Mouse (Mus musculus) erythroblast, adult 5-6 weeks (primary cell): ENCODE measurements around the gene Ppp5c. TPM values are rescaled to one million over a fixed set of nuclear protein-coding genes. Genes with fewer than 3 reads are reported as not detected.
"Not testable (repeated sequence)": the region's sequence is repeated elsewhere in the genome, so short reads cannot be mapped to it uniquely, and the experiment has no call there.

ENCODE experiments used
- ATAC-seq: replicated peaks from 2 replicates; pipeline ENCODE4 v1.8.0; 2016; ENCODE audit warnings: moderate number of reproducible peaks, mild to moderate bottlenecking, moderate TSS enrichment, inconsistent platforms; ENCODE audit not compliant: poor library complexity, low FRiP score, severe bottlenecking
- total RNA-seq, 2 experiments: library from RNA; stranded (forward) in 1 of 2; stranded (reverse) in 1 of 2; fragments of 150-400 nt in 1 of 2; fragments of 200-764, 138-1000 nt in 1 of 2; gene quantifications; 2 replicates each; pipeline versions ENCODE4 v1.2.3 to v1.2.4; 2015 to 2017; ENCODE audit warnings: low replicate concordance in 2 of 2

Ppp5c gene
- 14.0 and 21.3 TPM in 2 replicates for total RNA-seq (2015; ENCODE audit: low replicate concordance)
- 10.6 and 18.9 TPM in 2 replicates for total RNA-seq (2017; ENCODE audit: low replicate concordance)

GRCm38 (mm10) chr7:17027588-17028343, at the start of gene Ppp5c:
Gene Ppp5c (minus strand): TSS chr7:17027924.
- ATAC-seq, result peak; percentile 67

GRCm38 (mm10) chr7:17076542-17076941, 48.8 kb upstream of the Ppp5c start:
- ATAC-seq, result no peak

GRCm38 (mm10) chr7:17073904-17074615, 46.3 kb upstream of the Ppp5c start, which contains the start of gene Psg16:
Gene Psg16 (plus strand): TSS chr7:17074040.
- peak; percentile 94 for ATAC-seq

- 0 out of 2 replicates have a peak, but pooled peaks have one; percentile 31 for ATAC-seq
Observed at GRCm38 (mm10) chr7:17073513-17073903, 45.8 kb upstream of the Ppp5c start.

- not testable (repeated sequence) for ATAC-seq
Observed at GRCm38 (mm10) chr7:17067651-17068050, 39.9 kb upstream of the Ppp5c start.

GRCm38 (mm10) chr7:17067000-17067399, 39.3 kb upstream of the Ppp5c start:
- no peak for ATAC-seq

- peak; percentile 69 for ATAC-seq
Observed at GRCm38 (mm10) chr7:17066412-17066811, 38.7 kb upstream of the Ppp5c start.

GRCm38 (mm10) chr7:17065620-17066019, 37.9 kb upstream of the Ppp5c start:
- ATAC-seq, result no peak

GRCm38 (mm10) chr7:17062845-17063244, 35.1 kb upstream of the Ppp5c start:
- no peak for ATAC-seq

- ATAC-seq, result no peak
Observed at GRCm38 (mm10) chr7:17062389-17062788, 34.7 kb upstream of the Ppp5c start, which contains the start of gene Hif3a. Gene Hif3a (minus strand): TSS chr7:17062427.

- no peak for ATAC-seq
Observed at GRCm38 (mm10) chr7:17060782-17061605, 33.3 kb upstream of the Ppp5c start.

- peak; percentile 71 for ATAC-seq
Observed at GRCm38 (mm10) chr7:17060031-17060781, 32.5 kb upstream of the Ppp5c start.

GRCm38 (mm10) chr7:17059463-17059844, 31.7 kb upstream of the Ppp5c start:
- no peak for ATAC-seq

- ATAC-seq, result no peak
Observed at GRCm38 (mm10) chr7:17058816-17059462, 31.2 kb upstream of the Ppp5c start.

GRCm38 (mm10) chr7:17058071-17058689, 30.5 kb upstream of the Ppp5c start:
- no peak for ATAC-seq

GRCm38 (mm10) chr7:17056601-17057523, 29.1 kb upstream of the Ppp5c start:
- ATAC-seq, result no peak

GRCm38 (mm10) chr7:17056081-17056581, 28.4 kb upstream of the Ppp5c start:
- ATAC-seq, result peak; percentile 96
